Mouse (Mus musculus): ENCODE measurements around the gene Cyp2g1. TPM values are rescaled to one million over a fixed set of nuclear protein-coding genes. Genes with fewer than 3 reads are reported as not detected.
"Not testable (repeated sequence)": the region's sequence is repeated elsewhere in the genome, so short reads cannot be mapped to it uniquely, and the experiment has no call there.

The Cyp2g1 gene
- polyA plus RNA-seq, 1 experiment from 2014 or later, result 0.80 TPM

DNA sequence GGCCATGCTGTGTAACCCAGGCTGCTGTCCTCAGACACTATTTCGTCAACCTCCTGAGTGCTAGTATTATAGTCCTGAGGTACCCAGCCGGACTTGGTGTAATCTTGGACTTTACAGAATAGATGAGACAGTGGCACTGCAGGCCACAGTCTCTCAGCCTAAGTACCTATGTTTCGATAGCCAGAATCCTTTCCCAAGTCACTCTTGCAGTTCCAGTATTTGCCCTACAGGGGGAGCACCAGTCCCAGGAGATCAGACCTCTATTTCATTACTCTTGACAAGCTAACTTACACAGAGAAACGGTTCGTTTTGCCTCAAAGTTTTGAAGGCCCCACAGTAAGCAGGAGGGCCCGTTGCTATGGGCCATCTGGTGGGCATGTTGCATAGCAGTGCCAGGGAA lies 30.2 kb upstream of the Cyp2g1 start:
- no peak overlapping the region for H3K9ac ChIP-seq (replicated peaks)
- TF ChIP-seq CTCF (IDR thresholded peaks at IDR 0.05; ENCODE audit: low read depth) (peak; percentile 83), EP300 (IDR thresholded peaks at IDR 0.05; ENCODE audit: low read depth) (no peak)
- ATAC-seq, result no peak
- peak; percentile 63 for DNase-seq
- H3K27ac ChIP-seq (ENCODE audit: low read depth), result no peak overlapping the region
- no peaks in the 10 kb centered on the region for H3K4me1 ChIP-seq (ENCODE audit: insufficient read depth)
- H3K4me2 ChIP-seq (ENCODE audit: low read depth, low read length), result no peak overlapping the region
- H3K36me3 ChIP-seq (replicated peaks; ENCODE audit: insufficient read depth, low read length), result no peaks in the 10 kb centered on the region
- no peaks in the 10 kb centered on the region for H3K27me3 ChIP-seq (ENCODE audit: insufficient read depth, low read length)
- H3K4me3 ChIP-seq (ENCODE audit: low read depth, low read length), result no peak overlapping the region
- H3K9me3 ChIP-seq (ENCODE audit: low read length), result no peaks in the 10 kb centered on the region
- 24% methylated on average over 6 of the region's 6 CpGs for WGBS (ENCODE audit: insufficient replicate concordance)

DNA sequence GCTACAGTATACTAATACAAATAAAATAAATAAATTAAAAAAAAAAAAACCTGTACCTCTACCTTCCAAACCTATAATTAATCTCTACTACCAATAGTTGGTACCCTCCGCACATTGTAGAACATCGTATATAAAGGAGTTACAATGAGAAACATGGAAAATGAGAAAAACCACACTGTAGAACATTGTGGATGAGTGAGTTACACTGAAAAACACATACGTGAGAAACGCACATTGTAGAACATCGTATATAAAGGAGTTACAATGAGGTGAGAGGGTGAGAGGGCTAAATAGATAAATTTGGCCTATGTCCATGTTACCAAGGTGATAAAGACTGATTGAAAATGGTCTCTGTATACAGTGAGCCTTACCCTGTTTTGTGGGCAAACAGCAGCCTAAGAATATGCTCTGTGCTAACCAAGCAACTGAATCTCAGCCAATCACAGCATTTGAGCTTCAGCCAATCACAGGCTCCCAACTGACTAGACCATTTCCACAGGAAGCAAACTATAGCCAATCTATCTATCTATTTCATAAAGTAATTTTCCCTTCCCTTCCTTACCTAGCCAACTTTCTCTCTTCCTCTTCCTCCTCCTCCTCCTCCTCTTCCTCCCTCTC lies 28.8 kb upstream of the Cyp2g1 start:
- Histone ChIP-seq H3K4me2 (ENCODE audit: low read depth, low read length) (no peak overlapping the region), H3K4me1 (ENCODE audit: insufficient read depth) (no peaks in the 10 kb centered on the region), H3K9ac (replicated peaks) (no peak overlapping the region), H3K27me3 (ENCODE audit: insufficient read depth, low read length) (no peaks in the 10 kb centered on the region), H3K36me3 (replicated peaks; ENCODE audit: insufficient read depth, low read length) (no peaks in the 10 kb centered on the region), H3K27ac (ENCODE audit: low read depth) (no peak overlapping the region), H3K9me3 (ENCODE audit: low read length) (no peaks in the 10 kb centered on the region), H3K4me3 (ENCODE audit: low read depth, low read length) (no peak overlapping the region)
- no peak; the same call in 1 of the 2 replicates for ATAC-seq
- WGBS (ENCODE audit: insufficient replicate concordance), result 85% methylated on average over 5 of the region's 5 CpGs
- no peak for DNase-seq
- no peak for TF ChIP-seq CTCF (IDR thresholded peaks at IDR 0.05; ENCODE audit: low read depth)
- no peak for TF ChIP-seq EP300 (IDR thresholded peaks at IDR 0.05; ENCODE audit: low read depth)

DNA sequence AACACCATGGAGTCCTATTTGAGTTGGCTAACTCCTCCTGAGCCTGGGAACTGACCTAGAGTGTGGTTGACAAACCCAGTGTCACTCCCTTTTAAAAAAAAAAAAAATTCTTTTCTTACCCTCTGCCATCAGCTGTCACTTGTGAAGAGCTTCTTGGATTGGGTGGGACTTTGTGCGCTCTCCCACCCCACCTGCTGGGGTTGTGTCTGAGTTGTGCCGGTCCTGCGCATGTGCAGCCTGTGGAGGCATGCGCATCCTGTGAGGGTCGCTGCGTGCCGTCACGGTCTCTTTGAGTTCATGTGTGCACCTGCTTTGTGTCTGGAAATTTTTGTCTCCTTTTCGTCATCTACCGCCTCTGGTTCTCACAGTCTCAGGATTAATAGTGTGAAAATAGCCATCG lies 28.2 kb upstream of the Cyp2g1 start:
- Histone ChIP-seq H3K36me3 (replicated peaks; ENCODE audit: insufficient read depth, low read length) (no peaks in the 10 kb centered on the region), H3K9ac (replicated peaks) (no peak overlapping the region), H3K4me1 (ENCODE audit: insufficient read depth) (no peaks in the 10 kb centered on the region), H3K27me3 (ENCODE audit: insufficient read depth, low read length) (no peaks in the 10 kb centered on the region), H3K4me2 (ENCODE audit: low read depth, low read length) (no peak overlapping the region), H3K27ac (ENCODE audit: low read depth) (no peak overlapping the region), H3K4me3 (ENCODE audit: low read depth, low read length) (no peak overlapping the region), H3K9me3 (ENCODE audit: low read length) (no peaks in the 10 kb centered on the region)
- WGBS (ENCODE audit: insufficient replicate concordance), result 14% methylated on average over 11 of the region's 11 CpGs
- DNase-seq (no peak), ATAC-seq (no peak)
- TF ChIP-seq EP300 (IDR thresholded peaks at IDR 0.05; ENCODE audit: low read depth) (no peak), CTCF (IDR thresholded peaks at IDR 0.05; ENCODE audit: low read depth) (no peak)

DNA sequence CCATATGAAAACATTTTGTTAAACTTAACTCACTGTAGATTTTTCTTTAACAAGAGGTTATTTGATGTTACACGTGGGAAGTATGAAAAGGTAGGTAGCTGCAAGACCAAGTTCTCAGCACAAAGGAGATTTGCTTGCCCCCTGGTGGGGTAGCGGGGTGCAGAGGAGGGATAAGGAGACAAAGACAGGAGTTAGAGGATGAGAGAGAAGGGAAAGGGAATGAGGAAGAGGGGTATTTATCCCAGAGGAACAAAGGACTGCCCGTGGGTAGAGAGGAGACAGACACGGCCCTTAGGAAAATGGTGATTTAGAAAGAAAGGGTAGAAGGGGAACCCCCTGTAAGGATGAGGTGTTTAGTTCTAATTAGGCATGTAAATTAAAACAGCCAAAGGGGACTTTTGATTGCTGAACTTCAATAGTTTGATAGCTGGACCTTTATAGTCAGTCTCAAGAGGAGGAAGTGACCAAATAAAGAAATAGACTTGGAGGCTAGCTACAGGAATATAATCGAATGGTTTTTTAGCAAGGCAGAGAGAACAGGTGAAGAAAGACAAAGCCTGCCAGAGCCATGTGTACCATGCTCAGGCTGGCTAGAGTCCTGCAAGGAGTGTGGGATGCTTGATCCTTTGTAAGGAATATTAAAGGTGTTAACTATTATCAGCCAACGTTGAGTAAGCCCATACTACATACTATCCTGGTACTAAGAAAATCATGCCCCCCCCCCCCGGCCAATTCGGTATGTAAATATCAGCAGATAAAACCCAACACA lies 27.5 kb upstream of the Cyp2g1 start:
- H3K4me2 ChIP-seq (ENCODE audit: low read depth, low read length), result no peak overlapping the region
- TF ChIP-seq CTCF (IDR thresholded peaks at IDR 0.05; ENCODE audit: low read depth) (no peak), EP300 (IDR thresholded peaks at IDR 0.05; ENCODE audit: low read depth) (no peak)
- H3K27me3 ChIP-seq (ENCODE audit: insufficient read depth, low read length), result no peaks in the 10 kb centered on the region
- WGBS (ENCODE audit: insufficient replicate concordance), result 27% methylated on average over 8 of the region's 8 CpGs
- no peak for DNase-seq
- H3K36me3 ChIP-seq (replicated peaks; ENCODE audit: insufficient read depth, low read length), result no peaks in the 10 kb centered on the region
- no peak overlapping the region for H3K27ac ChIP-seq (ENCODE audit: low read depth)
- no peaks in the 10 kb centered on the region for H3K4me1 ChIP-seq (ENCODE audit: insufficient read depth)
- H3K4me3 ChIP-seq (ENCODE audit: low read depth, low read length), result no peak overlapping the region
- no peak overlapping the region for H3K9ac ChIP-seq (replicated peaks)
- no peaks in the 10 kb centered on the region for H3K9me3 ChIP-seq (ENCODE audit: low read length)
- ATAC-seq, result no peak

DNA sequence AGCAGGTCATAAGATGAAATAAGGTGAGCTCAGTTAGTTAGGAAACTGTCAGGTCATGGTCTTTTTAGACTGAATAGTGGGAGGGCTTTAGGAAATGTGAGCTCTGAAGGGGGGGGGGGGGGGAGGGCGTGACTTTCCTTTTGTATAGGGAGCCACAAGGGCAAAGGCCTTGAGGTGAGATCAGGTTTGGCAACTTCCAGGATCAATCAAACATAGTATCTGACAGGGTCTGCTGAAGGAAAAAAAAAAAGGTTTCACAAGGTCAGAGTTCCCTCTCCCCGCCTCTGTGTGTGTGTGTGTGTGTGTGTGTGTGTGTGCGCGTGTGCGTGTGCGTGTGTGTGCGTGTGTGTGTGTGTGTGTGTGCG lies 26.9 kb upstream of the Cyp2g1 start:
- TF ChIP-seq EP300 (IDR thresholded peaks at IDR 0.05; ENCODE audit: low read depth), result peak; percentile 26; the same call in 1 of the 2 replicates
- no peak for TF ChIP-seq CTCF (IDR thresholded peaks at IDR 0.05; ENCODE audit: low read depth)
- ATAC-seq, result peak; percentile 85
- DNase-seq, result peak; percentile 54
- Histone ChIP-seq H3K4me1 (ENCODE audit: insufficient read depth) (no peaks in the 10 kb centered on the region), H3K9me3 (ENCODE audit: low read length) (no peaks in the 10 kb centered on the region), H3K27ac (ENCODE audit: low read depth) (no peak overlapping the region; the same call in 1 of the 2 replicates), H3K27me3 (ENCODE audit: insufficient read depth, low read length) (no peaks in the 10 kb centered on the region), H3K4me3 (ENCODE audit: low read depth, low read length) (no peak overlapping the region), H3K4me2 (ENCODE audit: low read depth, low read length) (no peak overlapping the region), H3K9ac (replicated peaks) (no peak overlapping the region), H3K36me3 (replicated peaks; ENCODE audit: insufficient read depth, low read length) (no peaks in the 10 kb centered on the region)
- 18% methylated on average over 7 of the region's 8 CpGs for WGBS (ENCODE audit: insufficient replicate concordance)

DNA sequence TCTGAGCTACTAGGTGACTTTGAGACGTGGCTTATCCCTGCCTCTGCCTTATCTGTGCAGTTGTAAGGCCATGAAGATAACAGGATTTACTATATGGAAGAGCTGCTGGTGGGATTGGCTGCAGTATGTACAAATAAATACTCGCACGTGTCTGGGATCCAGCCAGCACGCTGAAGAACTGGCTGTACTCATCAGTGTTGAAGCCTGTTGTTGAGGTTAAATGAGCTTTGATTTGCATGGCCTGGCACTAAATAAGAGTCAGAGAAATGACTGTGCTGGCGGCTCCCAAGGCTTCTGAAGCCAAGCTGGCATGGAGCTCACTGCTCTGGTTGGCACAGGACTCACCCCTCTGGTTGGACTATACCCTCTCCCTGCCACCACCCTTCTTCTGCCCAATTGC lies 25.5 kb upstream of the Cyp2g1 start:
- no peak overlapping the region for H3K4me2 ChIP-seq (ENCODE audit: low read depth, low read length)
- ATAC-seq, result peak; percentile 43
- WGBS (ENCODE audit: insufficient replicate concordance), result 47% methylated on average over 5 of the region's 5 CpGs
- H3K4me3 ChIP-seq (ENCODE audit: low read depth, low read length), result no peak overlapping the region
- no peaks in the 10 kb centered on the region for H3K9me3 ChIP-seq (ENCODE audit: low read length)
- no peaks in the 10 kb centered on the region for H3K36me3 ChIP-seq (replicated peaks; ENCODE audit: insufficient read depth, low read length)
- H3K27ac ChIP-seq (ENCODE audit: low read depth), result no peak overlapping the region
- TF ChIP-seq EP300 (IDR thresholded peaks at IDR 0.05; ENCODE audit: low read depth), result no peak
- no peak for TF ChIP-seq CTCF (IDR thresholded peaks at IDR 0.05; ENCODE audit: low read depth)
- H3K9ac ChIP-seq (replicated peaks), result no peak overlapping the region
- peak; percentile 41 for DNase-seq
- no peaks in the 10 kb centered on the region for H3K4me1 ChIP-seq (ENCODE audit: insufficient read depth)
- H3K27me3 ChIP-seq (ENCODE audit: insufficient read depth, low read length), result no peaks in the 10 kb centered on the region

DNA sequence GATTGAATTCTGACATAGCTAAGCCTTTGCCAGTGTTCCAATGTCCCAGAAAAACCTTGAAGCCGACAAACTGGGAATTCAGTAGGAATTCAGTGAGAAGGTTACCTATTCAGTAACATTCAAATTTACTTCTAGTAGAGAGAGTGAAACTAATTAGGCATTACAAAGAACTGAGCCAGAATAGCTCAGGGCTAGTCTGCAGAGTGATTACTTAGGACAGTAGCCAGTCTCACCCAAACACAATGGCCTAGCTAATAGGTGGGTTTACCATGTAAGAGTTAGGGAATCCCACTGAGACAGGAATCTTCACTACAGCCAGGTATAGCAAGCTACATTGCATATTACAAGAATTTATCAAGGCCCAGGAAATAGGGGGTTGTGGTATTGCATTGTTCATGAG lies 22.7 kb upstream of the Cyp2g1 start:
- H3K4me2 ChIP-seq (ENCODE audit: low read depth, low read length); H3K9me3 ChIP-seq (ENCODE audit: low read length); H3K36me3 ChIP-seq (replicated peaks; ENCODE audit: insufficient read depth, low read length); H3K27me3 ChIP-seq (ENCODE audit: insufficient read depth, low read length); DNase-seq; H3K9ac ChIP-seq (replicated peaks); H3K27ac ChIP-seq (ENCODE audit: low read depth); H3K4me3 ChIP-seq (ENCODE audit: low read depth, low read length); ATAC-seq; H3K4me1 ChIP-seq (ENCODE audit: insufficient read depth): not testable (repeated sequence)
- WGBS (ENCODE audit: insufficient replicate concordance), result 48% methylated on average over 1 of the region's 1 CpGs
